Mouse (Mus musculus) ES-CJ7 (cell line): ENCODE measurements around the gene Csf2rb2.
A peak's percentile ranks its signal among the peaks of the same experiment; 100 is the strongest.
"Not testable (repeated sequence)": the region's sequence is repeated elsewhere in the genome, so short reads cannot be mapped to it uniquely, and the experiment has no call there.

Source experiments
- DNase-seq: peaks from one replicate; pipeline ENCODE4 v3.0.0; 2011; ENCODE audit warnings: low read depth, low spot score

The Csf2rb2 gene

DNA sequence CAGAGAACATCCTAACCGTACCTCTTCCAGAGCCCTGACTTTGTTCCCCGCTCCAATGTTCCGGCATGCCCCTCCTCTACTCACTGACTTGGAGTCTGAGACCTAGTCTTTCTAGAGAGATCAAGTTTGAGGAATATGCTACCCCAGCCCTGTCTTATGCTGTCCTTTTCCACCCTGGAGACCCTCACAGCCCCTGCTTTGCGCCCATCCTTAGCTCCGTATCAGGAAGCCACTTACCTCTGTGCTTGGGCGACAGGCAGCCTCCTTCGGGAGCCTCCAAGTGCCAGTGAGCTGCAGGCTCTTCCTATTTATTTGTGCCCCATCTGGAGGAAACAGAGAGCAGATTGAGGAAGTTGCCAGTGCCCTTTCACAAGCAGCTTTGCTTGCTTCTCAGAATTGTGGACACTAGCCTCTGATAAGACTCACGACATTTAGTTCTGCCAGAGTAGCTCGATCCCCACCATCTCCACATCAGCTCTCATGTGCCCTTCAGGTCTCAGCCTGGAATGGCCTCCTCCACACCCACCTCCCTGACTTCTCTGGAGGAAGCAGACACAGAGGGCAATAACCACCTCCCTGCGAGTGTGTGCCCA lies at the start of gene Csf2rb2:
TSS of gene Csf2rb2 (minus strand) at position 381 of the 593 bp plus-strand sequence.
- DNase-seq = no peak

DNA sequence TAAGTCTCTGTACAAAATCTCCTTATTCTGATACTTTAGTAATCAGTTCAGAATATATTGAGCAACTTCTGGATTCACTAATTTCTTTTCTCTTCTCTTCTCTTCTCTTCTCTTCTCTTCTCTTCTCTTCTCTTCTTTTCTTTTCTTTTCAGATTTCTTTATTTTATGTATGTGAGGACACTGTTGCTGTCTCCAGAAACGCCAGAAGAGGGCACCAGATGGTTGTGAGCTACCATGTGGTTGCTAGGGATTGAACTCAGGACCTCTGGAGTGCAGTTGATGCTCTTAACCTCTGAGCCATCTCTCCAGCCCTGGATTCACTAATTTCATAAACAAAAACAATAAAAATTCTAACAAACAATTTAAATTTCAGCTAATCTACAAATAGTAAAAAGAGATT lies 49.4 kb upstream of the Csf2rb2 start:
- peak; percentile 32 for DNase-seq

DNA sequence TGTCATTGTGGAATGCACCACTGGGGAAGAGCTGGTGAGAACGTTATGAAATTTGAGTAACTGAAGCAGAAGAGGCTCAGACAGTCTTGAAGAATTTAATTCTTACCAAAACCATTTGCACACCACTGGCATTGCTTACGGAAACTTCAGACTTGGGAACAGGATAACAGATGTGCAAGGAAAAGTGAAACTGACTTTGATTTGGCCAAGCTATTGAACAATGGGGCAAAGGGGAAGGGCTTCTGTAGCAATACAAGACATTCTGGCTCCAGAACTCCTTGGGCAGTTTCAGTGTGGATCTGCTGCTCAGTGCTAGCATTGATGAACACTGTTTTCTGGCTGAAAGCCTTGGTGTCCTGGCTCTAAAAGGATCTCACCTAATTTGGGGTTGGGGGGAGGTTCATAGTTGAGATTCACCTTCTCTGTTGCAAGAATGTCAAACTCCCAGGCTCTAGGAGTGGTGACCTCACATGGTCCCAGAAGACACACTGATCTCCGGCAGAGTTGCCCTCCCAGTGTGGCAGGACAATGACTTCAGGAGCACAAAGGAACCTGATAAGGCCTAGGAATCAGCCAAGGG lies 46.2 kb upstream of the Csf2rb2 start:
- DNase-seq = no peak

DNA sequence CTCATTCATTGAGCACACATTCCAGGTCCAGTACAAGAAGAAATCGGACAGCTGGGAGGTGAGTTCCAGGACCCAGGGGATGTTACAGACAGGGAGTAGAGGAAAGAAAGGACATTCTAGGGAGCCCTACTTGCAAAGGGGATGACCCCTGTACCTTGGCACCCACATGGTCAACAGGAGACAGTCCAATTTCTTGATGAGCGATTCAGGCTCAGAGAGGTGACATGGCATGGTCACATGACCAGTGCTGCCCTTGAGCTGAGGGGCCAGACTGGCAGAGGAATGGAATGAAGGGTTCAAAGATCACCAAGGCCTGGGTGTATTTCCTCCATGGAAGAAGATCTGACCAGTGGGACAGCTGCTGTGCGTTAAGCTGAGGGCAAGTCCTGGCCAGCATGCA lies 39.0 kb upstream of the Csf2rb2 start:
- DNase-seq = no peak

DNA sequence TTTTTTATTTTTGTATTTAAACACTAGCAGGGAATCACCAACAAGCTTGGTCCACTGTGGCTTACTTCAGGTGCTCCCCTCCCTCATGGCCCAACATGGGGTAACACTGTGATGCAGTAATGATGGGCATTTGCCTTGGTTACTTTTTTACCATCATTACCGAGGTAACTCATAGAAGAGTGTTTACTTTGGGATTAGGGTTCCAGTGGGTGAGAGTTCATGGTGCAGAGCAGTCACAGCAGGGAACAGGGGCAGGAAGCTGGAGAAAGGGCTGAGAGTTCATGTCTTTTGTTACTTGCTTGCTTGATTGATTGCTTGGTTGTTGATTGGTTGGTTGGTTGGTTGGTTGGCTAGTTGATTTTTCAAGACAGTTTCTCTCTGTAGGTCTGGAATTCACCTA lies 38.2 kb upstream of the Csf2rb2 start:
- no peak for DNase-seq

DNA sequence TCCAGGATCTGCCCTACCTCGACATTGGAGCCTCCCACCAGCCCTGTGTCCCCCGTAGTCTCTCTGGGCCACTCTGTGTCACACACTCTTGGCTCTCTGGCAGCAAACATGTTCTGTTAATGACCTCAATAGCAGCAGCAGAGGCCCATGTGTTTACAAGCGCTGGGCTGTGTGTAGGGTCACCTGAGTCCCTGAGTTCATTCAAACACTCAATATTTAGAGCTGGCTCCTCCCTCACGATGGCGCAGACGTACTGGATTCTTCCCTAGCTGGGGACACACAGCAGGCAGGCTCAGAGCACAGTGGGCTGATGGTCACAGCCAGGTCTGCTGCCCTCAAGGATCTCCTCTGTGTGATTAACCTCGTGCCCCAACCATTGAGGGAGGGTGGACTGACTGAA lies 35.4 kb upstream of the Csf2rb2 start:
- DNase-seq = not testable (repeated sequence)

DNA sequence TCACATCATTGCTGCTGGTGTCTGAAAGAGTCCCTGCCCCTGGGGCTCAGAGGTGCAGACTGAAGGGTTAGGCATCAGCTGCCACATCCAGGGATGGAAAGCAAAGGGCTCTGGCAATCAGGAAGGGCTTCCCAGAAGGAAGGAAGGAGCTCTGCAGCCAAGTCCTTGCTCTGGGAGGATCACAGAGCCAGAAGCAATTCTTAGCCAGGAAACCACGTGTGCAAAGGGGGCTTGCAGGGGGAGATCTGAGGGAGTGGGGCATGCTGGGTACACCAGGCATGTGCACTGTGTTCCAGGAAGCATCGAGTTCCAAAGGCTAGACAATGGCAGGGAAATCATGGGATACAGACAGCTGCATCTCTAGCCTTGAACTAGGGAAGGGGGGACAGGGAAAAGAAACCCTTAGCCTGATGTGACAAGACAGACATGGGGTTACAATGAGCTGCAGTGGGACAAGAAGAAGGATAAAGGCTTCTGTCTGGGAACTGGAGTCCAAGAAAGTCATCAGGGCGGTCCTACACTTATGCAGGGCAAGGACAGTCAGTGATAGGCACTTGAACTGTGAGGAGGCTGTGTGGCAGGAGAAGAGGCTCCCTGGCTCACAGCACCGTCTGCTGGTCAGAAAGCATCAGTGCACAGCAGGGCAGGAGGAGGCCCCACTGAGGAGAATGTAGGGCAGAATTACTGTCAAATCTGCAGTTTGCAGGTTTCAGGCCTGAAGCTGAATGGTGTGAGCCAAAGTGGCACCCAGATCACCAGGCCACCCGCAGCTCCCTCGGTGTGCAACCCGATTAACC lies 34.3 kb upstream of the Csf2rb2 start:
- peak; percentile 47 for DNase-seq

DNA sequence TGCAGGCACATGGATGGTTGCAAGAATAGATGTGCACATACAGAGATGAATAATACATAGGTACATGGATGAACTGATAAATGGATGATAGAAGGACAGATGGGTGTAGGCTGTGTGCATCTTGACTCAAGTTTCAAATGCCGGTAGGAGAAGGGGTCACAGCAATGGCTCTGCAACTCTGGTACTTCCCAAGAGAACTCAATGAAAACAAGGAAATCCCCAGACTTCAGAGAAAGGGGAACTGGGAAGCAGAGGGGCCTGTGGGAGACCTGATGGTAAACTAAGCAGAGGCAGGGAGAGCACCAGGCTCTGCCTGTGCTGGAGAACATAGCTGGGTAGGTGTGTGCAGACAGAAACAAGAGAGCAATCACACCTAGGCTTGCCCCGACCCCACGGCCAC lies 28.9 kb upstream of the Csf2rb2 start:
- DNase-seq = no peak

DNA sequence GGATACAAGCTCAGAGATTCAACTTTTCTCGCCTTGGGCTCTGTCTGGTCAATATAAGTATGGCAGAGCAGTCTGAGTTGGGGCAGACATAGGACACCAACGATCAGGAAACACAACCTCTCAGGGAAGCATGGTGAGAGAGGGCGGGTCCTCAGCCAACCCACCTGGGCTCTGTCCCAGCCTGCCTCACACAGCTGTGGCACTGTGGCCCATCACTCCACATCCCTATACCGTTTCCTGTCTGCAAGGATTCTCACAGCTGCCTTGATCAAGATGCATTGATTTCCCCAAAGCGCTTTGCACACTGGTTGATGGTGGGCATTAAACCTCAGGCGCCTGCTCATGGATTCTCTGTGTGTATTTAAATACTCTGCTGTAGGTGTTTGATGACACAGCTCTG lies 27.5 kb upstream of the Csf2rb2 start:
- no peak for DNase-seq

DNA sequence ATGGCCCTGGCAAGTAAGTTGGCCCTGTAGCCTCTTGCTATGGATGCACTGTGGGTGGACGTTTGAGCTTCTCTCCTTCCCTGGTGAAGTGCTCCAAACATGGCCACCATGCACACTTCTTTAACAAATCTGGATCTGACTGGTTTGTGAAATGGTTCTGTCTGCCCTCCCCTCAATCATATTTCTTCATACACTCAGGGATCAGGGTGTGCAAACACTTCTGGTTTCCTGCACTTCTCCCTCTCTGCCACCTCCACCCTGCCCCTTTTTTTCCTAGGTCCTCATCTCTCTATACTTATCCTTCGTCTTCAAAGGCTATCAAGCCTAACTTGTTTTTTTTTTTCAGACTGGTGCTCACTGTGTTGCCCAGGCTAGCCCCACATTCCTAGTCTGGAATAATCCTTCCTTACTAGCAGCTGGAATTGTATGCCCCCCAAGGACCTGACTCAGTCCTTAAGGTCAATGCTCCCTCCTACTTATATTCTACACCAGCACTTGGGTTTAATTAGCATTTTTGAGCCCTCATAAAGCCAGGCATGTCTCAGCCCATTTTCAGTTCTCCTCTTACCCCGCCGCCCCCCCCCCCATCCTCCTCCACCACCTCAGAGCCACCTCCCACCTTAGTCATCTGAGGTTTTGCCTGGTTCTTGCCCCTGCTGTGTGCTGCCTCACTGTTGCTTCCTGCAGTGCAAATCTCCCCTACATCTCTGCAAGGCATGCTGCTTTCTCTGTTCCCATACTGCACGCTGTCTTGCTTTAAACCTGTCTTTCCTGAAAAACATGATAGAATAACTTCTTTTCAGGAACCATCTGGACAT lies 26.2 kb upstream of the Csf2rb2 start:
- no peak for DNase-seq

DNA sequence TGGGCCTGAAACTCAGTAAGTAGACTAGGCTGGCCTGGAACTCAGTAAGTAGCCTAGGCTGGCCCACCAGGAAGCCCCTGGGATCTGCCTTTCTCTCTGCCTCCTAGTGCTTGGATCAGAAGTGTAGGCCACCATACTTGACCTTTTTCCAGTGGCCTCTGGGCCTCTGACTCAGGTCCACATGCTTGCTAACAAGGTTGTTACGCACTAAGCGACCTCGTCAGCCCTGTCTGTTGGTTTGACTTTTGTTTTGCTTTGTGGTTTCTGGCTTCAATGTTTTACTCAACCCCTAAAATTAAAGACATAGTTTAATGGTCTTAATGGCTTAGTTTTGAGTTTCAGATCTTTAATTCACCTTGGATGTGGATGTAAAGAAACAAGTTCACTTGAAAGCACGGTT lies 25.2 kb upstream of the Csf2rb2 start:
- DNase-seq = no peak

DNA sequence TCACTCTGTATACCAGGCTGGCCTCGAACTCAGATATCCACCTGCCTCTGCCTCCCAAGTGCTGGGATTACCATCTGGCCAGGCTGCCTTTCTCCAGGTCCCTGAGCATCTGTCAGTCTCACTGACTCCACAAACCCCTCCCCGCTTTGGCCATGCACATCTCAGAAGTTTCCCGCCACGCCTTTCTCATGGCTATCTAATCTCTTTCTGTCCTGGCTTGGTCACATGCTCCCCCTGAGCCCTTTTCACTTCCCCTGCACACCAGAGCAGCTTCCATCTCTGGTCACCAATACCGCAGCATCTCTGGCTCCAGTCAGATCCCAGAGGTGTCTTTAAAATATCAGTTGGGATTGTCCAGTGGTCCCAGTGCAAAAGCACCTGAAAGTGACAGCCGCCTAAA lies 24.5 kb upstream of the Csf2rb2 start:
- DNase-seq = not testable (repeated sequence)

DNA sequence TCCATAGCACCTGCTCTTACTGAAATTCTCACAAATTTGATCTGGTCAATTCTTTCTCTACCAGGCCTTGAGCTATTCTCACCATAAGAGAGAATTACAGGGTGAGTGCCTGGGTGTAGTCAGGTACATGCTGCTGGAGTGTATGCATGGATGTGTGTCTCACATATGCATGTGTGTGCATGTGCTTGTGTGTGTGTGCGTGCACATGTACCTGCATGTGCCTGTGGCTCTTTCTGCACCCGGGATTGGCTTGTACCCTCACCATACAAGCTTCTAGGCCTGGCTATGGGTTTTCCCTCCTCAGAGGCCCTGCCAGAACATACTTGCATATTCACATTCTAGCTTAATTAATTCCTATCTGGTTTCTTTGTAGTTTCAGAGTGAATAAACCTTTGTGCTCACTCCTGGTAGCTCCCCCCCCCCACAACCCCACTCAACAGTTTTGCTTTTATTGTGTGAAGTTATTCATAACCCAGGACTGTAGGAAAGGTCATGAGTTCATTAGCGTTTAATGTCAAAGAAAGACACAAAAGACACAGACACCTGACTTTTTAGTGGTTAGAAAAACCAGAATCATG lies 23.1 kb upstream of the Csf2rb2 start:
- no peak for DNase-seq

DNA sequence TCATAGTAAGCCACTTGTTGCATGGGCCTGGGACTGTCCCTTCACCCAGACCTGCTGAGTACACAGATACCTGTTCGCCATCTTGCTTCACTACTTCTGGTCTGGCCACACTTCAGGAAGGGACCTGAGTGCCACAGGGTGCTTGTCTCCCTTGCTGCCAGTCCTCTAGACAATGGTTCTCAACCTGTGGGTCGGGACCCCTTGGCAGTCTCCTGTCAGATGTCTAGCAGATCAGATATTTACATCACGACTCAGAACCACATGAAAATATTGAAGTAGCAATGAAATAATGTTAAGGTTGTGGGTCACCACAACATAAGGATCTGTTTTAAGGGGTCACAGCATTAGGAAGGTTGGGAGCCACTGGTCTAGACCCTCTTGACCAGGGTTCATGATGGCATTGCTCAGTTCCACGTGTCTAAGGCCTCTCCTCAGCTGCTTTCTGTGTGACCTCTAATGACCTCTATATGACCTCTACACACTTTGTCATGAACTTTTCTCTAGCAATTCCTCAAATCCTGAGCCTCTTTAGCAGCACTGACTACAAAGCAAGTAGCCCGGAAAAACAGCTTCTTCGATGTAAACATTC lies 22.3 kb upstream of the Csf2rb2 start:
- DNase-seq = not testable (repeated sequence)

DNA sequence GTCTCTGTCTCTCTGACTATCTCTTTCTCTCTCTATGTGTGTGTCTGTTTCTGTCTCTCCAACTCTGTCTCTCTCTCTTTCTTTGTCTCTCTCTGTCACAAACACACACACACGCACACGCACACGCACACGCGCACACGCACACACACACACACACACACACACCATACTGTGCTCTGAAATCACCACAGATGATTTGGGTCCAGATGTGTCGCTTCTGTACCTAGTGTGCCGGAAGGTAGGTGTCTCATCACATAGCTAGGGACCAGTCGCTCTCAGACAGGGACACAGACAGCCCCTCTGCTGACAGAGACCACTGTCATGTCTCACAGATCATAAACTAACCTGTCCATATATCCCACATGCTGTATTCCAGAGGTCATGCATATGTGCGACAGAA lies 21.2 kb upstream of the Csf2rb2 start:
- DNase-seq = no peak

DNA sequence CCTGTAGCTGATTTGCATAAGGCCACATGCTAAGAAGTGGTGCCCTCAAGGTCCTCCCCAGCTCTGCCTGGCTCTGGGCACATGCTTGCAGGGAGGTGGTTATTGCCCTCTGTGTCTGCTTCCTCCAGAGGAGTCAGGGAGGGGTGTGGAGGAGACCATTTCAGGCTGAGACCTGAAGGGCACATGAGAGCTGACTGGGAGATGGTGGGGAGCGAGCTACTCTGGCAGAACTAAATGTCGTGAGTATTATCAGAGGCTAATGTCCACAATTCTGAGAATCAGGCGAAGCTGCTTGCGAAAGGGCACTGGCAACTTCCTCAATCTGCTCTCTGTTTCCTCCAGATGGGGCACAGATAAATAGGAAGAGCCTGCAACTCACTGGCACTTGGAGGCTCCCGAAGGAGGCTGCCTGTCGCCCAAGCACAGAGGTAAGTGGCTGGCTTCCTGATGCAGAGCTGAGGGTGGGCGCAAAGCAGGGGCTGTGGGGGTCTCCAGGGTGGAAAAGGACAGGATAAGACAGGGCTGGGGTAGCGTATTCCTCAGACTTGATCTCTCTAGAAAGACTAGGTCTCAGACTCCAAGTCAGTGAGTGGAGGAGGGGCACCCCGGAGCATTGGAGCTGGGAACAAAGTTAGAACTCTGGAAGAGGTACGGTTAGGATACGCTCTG lies 20.3 kb upstream of the Csf2rb2 start, which contains the start of gene Csf2rb:
TSS of gene Csf2rb (plus strand) at position 82 of the 669 bp plus-strand sequence.
- DNase-seq = no peak

DNA sequence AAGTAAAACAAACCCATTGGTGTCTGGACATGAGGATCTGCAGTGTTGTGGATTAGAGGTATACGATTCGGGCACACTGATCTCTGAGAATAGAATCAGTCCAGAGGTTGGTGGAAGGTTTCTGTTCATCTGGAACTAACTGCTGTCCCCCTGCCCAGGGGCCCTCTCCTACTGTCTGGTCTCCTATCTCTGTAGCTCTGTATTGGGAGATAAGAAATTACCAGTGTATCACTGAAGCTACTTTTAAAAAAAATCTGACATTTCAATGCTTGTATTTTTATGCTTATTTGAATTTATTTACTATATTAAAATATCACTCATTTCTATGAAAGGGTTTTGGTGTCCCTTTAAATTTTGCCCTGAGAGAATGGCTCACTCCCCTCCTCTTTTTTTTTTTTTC lies 18.8 kb upstream of the Csf2rb2 start:
- DNase-seq = no peak

DNA sequence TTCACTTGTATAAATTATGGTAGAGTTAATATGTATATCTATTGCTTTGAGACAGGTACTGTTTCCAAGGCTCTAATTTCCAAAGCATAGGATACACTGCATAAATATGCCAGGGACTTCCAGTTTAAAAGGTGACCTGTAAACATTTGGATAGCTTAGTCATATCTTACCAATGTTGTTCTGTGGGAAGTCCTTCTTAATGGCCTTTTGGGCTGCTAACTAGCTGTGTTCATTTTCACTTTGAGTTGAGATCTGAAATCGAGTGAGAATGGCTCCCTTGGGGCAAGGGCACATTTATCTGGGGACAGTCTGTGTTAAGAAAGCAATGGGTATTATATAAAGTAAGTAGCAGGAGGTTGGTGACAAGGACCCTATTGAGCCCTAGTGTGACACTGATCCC lies 17.8 kb upstream of the Csf2rb2 start:
- no peak for DNase-seq

DNA sequence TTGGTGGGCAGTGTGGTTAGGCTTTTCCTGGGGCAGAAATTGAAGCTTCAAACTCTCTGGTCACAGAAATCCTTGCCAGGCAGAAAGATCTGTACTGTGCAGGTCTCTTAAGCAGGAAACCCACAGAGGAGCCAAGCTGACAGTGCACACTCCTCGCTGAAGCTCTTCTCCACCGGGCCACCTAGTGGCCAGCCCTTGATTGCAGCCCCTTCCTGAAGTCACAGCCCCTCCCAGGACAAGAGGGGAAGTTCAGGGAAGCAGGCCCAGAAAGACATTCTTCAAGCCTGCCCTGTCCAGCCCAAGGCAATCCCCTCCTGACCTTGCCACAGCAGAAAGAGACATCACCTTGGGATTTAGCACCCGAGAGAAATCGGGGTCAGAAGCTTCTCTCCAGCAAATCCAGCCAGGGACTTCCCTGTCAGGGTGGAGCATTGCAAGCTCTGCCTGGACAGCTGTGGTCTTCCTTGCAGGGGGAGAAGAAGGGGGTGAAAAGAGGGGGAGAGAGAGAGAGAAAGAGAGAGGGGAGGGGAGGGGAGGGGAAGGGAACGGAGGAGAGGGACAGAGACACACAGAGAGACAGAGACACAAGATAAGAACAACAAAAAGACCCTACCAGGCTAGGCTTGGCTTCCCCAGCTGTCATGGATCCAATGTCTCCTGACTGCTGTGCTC lies 15.4 kb upstream of the Csf2rb2 start:
- DNase-seq = peak; percentile 45
